Mouse (Mus musculus) embryonic facial prominence, embryonic 10.5 days (tissue): ENCODE results near the gene Irx2. TPM values are rescaled to one million over a fixed set of nuclear protein-coding genes. Genes with fewer than 3 reads are reported as not detected.

Experiments used
- DNase-seq: peaks from one replicate; pipeline ENCODE4 v3.0.0-alpha.2; 2017; ENCODE audit warnings: low spot score
- H3K27ac ChIP-seq: fragments of 300-500 bp; sonication (generic); replicated peaks from 2 replicates; pipeline ENCODE4 v1.5.1; 2016; ENCODE audit warnings: mild to moderate bottlenecking
- H3K27me3 ChIP-seq: fragments of 300-500 bp; sonication (generic); replicated peaks from 2 replicates; pipeline ENCODE4 v1.6.1; 2016; ENCODE audit warnings: low read depth, mild to moderate bottlenecking; ENCODE audit not compliant: poor library complexity, severe bottlenecking
- H3K36me3 ChIP-seq: fragments of 300-500 bp; sonication (generic); replicated peaks from 2 replicates; pipeline ENCODE4 v1.6.1; 2016; ENCODE audit warnings: mild to moderate bottlenecking, moderate library complexity
- H3K4me1 ChIP-seq: fragments of 300-500 bp; sonication (generic); 2 replicates; pipeline ENCODE4 v1.6.1; 2016
- H3K4me3 ChIP-seq: fragments of 300-500 bp; sonication (generic); 2 replicates; pipeline ENCODE4 v1.5.1; 2016; ENCODE audit warnings: mild to moderate bottlenecking, moderate library complexity
- H3K9me3 ChIP-seq: fragments of 300-500 bp; sonication (generic); 2 replicates; pipeline ENCODE4 v1.6.1; 2016; ENCODE audit warnings: mild to moderate bottlenecking
- WGBS: fragments of 180-500 bp; shearing (Covaris S2); methylation state at CpG from one replicate; pipeline ENCODE4 v1.1.7; 2016; 5-methylcytosine and 5-hydroxymethylcytosine counted together
- polyA plus RNA-seq: library from polyadenylated mRNA; unstranded; fragments of >200 nt; fragmentation: Nextera tagmentation; extraction: Ambion mirVana; gene quantifications from 2 replicates; pipeline ENCODE4 v1.2.1, GENCODE M21; 2016

The Irx2 gene
- polyA plus RNA-seq, 1 experiment from 2014 or later, result 4.8 TPM

DNA sequence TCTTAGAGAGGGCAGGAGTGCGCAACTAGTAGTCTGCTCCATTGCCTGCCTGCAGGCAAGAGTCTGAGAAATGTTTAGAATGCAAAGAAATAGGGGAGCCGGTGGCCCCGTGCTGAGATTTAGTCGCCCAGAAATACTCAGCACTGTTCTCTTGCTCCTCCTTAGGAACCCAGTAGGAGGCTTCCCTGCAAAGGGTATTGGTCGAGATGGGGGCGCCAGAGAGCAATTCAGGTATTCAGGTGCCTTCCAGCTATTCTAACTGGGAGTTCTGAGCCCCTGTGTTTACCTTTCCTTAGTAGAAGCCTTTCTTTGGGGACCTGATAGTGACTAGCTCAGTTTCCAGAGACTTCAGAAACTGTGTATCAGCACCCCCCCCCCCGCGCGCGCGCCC, 11.5 kb downstream of the Irx2 start:
- no peak overlapping the region for H3K27ac ChIP-seq
- H3K36me3 ChIP-seq, result no peaks in the 10 kb centered on the region
- peaks cover 40% of the 10 kb centered on the region for H3K4me1 ChIP-seq
- peak overlapping the region; percentile 55 for H3K4me3 ChIP-seq
- H3K9me3 ChIP-seq, result no peaks in the 10 kb centered on the region
- H3K27me3 ChIP-seq, result peaks cover 96% of the 10 kb centered on the region
- peak; percentile 63 for DNase-seq
- WGBS, result 4% methylated on average over 11 of the region's 11 CpGs

DNA sequence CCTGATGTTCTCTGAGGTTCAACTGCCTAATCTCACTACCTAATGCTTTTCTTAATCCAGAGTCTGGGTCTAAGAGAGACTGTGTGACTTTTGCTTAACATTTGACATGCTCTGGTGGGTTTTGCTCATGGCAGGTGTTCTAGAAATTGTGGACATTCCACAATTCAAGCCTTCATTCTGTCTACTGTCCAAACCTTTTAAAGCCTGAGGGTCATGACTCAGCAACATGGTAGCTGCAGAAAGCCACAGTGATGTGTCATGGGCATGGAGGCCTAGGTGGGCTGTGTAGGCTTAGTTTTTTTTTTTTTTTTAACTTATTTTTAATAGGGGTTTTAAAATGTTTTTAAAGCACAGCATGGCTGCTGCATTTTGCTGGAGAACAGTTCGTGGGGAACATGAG, 27.8 kb downstream of the Irx2 start:
- no peak for DNase-seq
- no peak overlapping the region for H3K4me3 ChIP-seq
- H3K4me1 ChIP-seq, result no peaks in the 10 kb centered on the region
- no peak overlapping the region for H3K27ac ChIP-seq
- WGBS, result 47% methylated on average over 1 of the region's 1 CpGs
- no peaks in the 10 kb centered on the region for H3K9me3 ChIP-seq
- no peaks in the 10 kb centered on the region for H3K27me3 ChIP-seq
- no peaks in the 10 kb centered on the region for H3K36me3 ChIP-seq

DNA sequence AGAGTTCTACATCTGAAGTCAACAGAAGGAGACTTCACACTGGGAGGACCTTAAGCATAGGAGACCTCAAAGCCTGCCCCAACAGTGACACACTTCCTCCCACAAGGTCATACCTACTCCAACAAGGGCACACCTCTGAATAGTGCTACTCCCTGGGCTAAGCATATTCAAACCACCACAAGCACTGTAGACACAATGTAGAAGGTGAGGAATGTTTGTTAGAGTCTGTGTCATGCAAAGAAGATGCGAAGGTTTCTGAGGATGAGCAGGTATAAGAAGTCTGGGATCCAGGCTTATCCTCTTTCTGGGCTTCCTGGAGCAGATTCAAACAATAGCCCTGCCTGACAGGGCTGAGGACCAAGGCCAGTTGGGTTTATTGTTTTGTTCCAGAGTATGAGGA, 47.2 kb downstream of the Irx2 start:
- 86% methylated on average over 1 of the region's 1 CpGs for WGBS

More for the DNA sequence above, 47.2 kb downstream of the Irx2 start:
- H3K27me3 ChIP-seq, result no peaks in the 10 kb centered on the region
- H3K9me3 ChIP-seq, result no peaks in the 10 kb centered on the region
- no peak overlapping the region for H3K27ac ChIP-seq
- H3K4me3 ChIP-seq, result no peak overlapping the region
- no peak for DNase-seq
- no peaks in the 10 kb centered on the region for H3K36me3 ChIP-seq
- no peaks in the 10 kb centered on the region for H3K4me1 ChIP-seq
